Mouse (Mus musculus) adrenal gland, postnatal 25 days (tissue): ENCODE data around the gene Gjb4. TPM values are rescaled to one million over a fixed set of nuclear protein-coding genes. Genes with fewer than 3 reads are reported as not detected.

Experiments used
- DNase-seq: peaks from one replicate; pipeline ENCODE4 v3.0.0; 2021; ENCODE audit warnings: mixed read lengths
- total RNA-seq: library from RNA; stranded (reverse); gene quantifications from 2 replicates; pipeline ENCODE4 v1.2.3, GENCODE M21; 2021

Gjb4 gene
- total RNA-seq, 1 experiment from 2014 or later, result not detected

DNA sequence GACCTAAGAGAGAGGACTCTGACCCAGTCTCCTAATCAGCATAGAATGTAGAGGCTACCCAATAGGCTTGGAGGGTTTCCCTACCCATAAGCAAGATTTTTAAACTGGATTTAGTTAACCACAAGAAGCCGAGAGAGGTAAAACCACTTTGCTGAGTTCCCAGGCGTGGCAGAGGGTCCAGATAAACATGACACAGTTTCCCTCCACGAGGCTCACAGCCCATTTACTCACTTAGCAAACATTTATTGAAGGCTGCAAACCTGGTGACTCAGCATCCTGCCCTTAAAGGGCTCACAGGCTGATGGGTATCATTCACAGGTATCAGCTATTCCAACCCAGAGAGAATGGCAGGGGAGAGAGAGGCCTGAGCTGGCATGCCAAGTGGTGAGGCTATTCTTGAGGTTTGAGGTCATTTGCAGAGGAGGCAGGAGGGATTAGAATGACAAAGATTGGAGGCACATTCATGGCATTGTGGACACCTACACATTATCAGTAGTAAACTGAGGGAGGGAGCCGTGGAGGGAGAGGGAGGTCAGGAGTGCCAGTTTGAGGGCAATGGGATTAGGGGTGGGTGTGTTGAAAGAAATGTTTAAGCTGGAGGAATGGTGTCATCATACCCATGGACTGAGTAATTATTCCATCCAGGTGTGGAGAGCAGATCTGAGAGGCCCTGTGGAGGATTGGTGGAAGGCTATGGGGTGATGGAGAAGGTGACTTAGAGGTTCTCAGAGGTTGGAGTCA lies 4.2 kb downstream of the Gjb4 start:
- no peak for DNase-seq

DNA sequence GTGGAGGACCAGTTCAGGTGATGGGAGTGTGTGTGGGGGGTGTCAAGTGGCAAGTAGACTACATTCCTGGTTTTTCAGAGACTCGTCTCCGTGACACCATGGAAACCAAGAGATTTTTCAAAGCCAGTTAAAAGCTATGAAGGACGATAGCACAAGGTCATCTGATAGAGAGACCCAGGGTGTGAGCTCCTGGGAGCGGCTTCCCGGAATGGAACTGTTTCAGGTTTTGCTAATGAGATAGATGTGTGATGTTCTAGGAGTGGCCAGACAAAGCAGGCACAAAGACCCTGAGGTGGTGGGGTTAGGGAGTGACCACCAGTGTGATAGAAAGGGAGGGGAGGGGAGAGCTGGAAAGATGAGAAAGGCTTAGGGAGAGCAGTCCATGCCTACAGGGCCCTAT lies 8.9 kb downstream of the Gjb4 start:
- DNase-seq, result no peak

DNA sequence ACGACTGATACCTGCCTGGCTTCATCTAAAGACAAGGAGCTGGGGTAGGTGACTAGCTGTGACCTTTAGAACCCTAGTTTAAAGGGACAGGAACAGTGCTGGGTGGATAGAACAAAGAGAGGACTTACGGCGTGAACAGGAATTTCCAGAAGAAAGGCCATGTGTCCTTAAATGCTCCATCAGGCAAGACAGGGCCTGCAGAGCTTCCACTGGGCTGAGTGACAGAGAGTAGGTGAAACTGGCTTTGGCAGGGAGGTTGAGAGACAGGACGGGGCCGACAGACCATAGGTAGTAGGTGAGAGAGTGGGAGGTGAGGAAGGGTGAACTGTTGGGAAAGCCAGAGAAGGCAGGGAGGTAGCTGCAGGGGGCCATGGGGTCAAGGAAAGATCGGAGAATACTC lies 12.5 kb downstream of the Gjb4 start:
- DNase-seq, result no peak

DNA sequence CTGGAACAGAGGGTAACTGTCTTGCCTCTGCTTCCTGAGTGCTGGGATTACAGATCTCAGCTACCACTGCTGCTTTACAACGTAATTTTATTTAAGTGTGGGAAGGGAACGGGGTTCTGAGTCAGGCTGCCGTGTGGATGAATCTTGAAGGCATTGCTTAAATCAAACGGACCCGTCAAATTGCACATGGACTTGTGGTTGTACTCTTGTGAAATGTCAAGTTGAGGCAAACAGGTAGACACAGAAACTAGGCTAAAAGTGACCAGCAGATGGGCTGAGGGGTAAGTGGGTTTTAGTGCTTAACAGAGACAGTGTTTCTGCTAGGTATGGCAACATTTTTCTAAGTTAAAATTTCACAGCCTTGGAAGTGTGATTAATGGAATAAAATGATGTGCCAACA lies 16.2 kb downstream of the Gjb4 start:
- no peak for DNase-seq

GRCm38 (mm10) chr4:127334870-127335504 lies 18.9 kb downstream of the Gjb4 start:
- DNase-seq, result no peak

DNA sequence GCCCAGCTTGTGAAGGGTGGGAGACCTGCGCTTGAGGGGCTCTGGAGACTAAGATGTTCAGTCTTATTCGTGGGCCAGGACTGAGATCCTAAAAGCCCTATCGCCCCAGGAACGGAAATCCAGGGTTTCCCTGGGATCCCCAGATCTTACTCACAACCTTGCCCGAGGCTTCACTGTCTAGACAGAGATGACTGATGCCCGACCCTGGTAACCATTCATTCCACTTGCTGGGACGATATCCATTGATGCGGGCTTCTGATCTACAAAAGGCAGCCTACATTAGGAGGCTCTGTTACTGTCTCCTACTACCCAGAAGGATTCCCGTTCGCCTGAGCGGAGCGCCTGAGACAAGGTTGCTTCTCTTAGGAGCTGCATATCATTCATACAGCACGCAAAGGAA lies 22.7 kb downstream of the Gjb4 start:
- DNase-seq, result no peak

- peak; percentile 26 for DNase-seq
These were observed 23.4 kb downstream of the Gjb4 start, which contains the start of gene Gjb3 for GRCm38 (mm10) chr4:127330181-127331100. Gene Gjb3 (minus strand): TSS chr4:127330844.

GRCm38 (mm10) chr4:127329751-127330150 lies 24.1 kb downstream of the Gjb4 start:
- no peak for DNase-seq

- DNase-seq, result no peak
These were observed 24.8 kb downstream of the Gjb4 start for GRCm38 (mm10) chr4:127329046-127329445.

DNA sequence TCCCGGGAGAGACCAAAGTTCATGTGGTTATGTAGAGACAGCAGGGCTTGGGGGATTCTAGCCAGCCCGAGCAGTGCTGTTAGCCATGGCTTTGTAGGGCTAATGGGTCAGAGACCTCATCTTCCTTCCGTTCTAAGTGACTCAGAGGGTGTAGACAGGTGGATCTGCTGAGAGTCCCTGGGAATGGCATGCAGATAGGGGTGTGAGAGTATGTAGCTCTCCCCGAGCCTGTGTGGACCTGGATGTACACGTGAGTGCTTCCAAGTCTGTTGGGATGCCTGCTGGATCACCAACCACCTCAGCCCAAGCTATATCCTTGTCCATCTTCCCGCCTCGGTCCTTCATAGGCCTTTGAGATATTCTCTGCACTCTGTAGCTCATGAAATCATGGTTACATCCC lies 25.5 kb downstream of the Gjb4 start:
- DNase-seq, result no peak

DNA sequence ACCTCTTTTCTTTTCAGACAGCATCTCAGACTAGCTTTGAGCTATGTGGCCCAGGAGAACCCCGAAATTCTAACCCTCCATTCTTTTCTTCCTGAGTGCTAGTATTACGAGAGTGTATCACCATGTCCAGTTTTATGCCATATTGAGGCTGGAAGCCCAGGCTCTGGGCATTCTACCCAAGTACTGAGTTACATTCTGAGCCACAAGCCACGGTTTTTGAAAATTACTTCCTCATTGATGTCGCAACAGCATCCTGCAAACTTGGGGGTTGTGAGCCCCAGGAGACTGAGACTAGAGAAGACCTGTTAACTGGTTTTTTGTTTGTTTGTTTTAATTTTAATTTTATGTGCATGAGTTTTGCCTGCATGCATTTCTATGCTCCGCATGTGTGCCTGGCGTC lies 26.1 kb downstream of the Gjb4 start:
- no peak for DNase-seq

GRCm38 (mm10) chr4:127327258-127327657 lies 26.6 kb downstream of the Gjb4 start:
- no peak for DNase-seq

DNA sequence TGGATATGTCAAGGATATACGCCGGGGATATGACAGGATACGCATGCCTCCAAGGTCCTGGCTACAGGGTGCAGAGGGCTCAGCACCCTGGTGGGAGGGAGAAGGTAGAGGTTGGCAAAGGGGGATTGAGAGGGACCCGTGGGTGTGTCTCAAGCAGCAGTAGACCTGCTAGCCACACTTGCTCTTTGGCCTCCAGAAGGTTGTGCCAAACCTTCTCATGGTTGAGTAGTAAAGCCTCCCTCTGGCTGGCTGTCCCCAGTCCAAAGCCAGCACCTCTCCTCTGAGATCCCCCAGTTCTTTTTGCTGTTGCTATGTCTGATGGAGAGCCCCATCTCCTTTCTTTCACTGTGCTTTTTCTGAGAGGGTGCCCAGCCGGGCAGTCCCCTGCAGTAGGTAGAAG lies 28.6 kb downstream of the Gjb4 start:
- no peak for DNase-seq

DNA sequence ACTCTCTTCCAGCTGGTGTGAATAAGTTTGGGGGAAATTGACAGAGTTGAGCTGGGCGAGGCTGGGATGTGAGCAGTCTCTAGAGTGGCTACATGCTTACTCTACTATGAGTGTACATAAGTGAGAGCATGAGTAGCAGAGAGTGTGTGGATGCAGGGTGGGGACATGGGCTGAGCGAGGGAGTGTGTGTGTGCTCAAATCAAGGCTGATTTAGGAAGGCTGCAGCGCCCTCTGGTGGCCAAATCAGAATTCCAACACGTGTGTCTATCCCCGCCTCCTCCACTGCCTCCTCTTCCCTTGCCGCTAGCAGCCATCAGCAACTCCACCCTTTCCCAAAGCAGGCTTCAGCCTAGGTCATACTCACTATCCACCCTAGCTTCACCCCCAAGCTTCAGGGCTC lies 29.1 kb downstream of the Gjb4 start:
- DNase-seq, result peak; percentile 84

DNA sequence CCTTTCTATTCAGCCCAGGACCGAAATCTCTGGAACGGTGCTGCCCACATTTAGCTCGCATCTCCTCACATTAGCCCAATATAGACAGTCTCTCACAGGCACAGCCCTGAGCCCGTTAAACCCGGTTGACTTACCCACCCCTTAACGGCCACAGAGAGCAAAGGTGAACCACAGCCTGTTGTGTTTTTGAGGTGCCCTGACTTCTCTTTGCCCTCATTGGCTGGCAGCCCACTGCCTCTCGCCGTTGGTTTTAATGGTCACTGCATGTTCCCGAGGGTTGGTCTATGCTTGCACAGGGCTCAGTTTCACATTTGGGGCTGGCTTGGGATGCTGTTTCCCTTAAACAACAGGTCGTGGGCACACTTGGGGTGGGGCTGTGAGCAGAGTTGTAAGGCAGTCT lies 29.6 kb downstream of the Gjb4 start:
- no peak for DNase-seq

- DNase-seq, result no peak
These were observed 30.2 kb downstream of the Gjb4 start for GRCm38 (mm10) chr4:127323651-127324050.

DNA sequence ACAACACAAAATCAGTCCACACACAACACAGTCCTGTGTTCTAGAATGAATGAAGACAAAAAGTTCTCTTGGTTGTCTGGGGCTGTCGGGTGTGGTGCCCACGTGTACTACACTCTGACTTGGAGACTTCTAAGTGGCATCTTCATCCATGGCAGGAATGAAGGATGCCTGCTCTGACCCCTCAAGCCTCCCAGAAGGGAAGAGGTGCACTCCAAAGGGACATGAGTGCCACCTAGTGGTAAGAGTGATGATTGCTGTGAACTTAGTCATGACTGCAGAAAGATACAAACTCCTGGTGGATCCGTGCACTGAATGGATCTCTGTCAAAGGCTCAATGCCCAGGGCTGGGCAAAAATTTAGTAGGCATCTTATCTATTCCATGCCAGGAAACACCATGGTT lies 34.3 kb downstream of the Gjb4 start:
- DNase-seq, result peak; percentile 51

DNA sequence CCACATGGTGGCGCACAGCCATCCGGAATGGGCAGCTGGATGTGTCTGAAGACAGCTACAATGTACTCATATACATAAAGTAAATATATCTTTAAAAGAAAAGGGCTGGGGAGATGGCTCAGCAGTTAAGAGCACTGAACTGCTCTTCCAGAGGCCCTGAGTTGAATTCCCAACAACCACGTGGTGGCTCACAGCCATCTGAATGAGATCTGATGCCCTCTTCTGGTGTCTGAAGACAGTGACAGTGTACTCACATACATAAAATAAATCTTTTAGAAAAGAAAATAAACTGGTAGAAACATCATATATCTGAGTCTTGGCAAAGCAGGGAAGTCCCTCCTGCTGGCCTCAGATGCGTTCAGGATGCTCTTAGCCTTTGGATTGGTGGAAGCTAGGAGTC lies 36.7 kb downstream of the Gjb4 start:
- DNase-seq, result no peak

- DNase-seq, result no peak
These were observed 38.1 kb downstream of the Gjb4 start for GRCm38 (mm10) chr4:127315753-127316152.

- no peak for DNase-seq
These were observed 39.3 kb downstream of the Gjb4 start for GRCm38 (mm10) chr4:127314585-127314984.

DNA sequence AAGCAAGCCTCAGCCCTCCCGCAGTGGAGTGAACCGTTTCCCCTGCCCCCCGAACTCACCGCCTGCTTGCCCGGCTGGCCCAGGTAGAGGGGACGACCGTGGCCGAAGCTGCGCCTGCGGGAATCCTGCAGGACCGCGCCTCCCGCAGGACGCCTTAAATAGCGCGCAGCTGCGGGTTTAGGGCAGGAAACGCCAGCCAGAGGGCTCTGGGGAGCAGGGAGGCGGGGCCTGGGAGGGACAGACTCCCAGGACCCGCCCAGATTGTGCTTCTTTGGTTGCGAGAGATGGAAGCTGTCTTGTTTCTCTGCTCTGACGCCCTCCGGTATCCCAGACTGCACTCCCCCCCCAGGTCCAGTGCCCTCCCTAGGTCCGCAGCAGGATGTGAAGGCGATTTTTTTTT lies 40.0 kb downstream of the Gjb4 start, which contains the start of gene Gja4:
TSS of gene Gja4 (minus strand) at position 179 of the 400 bp plus-strand sequence.
- DNase-seq, result peak; percentile 81

DNA sequence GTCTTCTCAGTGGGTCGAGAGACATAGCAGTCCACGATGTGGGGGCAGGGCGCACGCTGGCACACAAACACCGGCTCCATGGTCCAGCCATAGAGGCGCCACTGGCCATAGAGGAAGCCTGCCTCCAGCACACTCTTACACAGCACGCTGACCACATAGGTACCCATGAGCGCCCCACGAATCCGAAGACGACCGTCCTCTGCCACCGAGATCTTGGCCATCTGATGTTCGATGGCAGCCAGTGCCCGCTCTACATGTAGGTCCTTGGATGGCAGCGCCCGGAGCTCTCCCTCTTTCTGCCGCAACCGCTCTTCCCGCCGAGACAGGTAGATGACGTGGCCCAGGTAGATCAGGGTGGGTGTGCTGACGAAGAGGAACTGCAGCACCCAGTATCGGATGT lies 41.5 kb downstream of the Gjb4 start:
- no peak for DNase-seq

- DNase-seq, result no peak
These were observed 42.3 kb downstream of the Gjb4 start for GRCm38 (mm10) chr4:127311561-127311960.
